Mouse (Mus musculus): ENCODE data around the gene Elac2. TPM values are rescaled to one million over a fixed set of nuclear protein-coding genes. Genes with fewer than 3 reads are reported as not detected.

Elac2 gene
- 14.5 to 20.3 TPM (median 16.2 TPM) in 3 replicates for total RNA-seq (2017)

- peak; percentile 99 for ATAC-seq (replicated peaks; ENCODE audit: insufficient number of reproducible peaks, low FRiP score, low TSS enrichment, poor library complexity, severe bottlenecking)
Measured at GRCm38 (mm10) chr11:64978720-64979488, at the start of gene Elac2. TSS of gene Elac2 (plus strand) at chr11:64979038.

- no peak for ATAC-seq (replicated peaks; ENCODE audit: insufficient number of reproducible peaks, low FRiP score, low TSS enrichment, poor library complexity, severe bottlenecking)
Measured at GRCm38 (mm10) chr11:64929130-64929529, 49.7 kb upstream of the Elac2 start.

DNA sequence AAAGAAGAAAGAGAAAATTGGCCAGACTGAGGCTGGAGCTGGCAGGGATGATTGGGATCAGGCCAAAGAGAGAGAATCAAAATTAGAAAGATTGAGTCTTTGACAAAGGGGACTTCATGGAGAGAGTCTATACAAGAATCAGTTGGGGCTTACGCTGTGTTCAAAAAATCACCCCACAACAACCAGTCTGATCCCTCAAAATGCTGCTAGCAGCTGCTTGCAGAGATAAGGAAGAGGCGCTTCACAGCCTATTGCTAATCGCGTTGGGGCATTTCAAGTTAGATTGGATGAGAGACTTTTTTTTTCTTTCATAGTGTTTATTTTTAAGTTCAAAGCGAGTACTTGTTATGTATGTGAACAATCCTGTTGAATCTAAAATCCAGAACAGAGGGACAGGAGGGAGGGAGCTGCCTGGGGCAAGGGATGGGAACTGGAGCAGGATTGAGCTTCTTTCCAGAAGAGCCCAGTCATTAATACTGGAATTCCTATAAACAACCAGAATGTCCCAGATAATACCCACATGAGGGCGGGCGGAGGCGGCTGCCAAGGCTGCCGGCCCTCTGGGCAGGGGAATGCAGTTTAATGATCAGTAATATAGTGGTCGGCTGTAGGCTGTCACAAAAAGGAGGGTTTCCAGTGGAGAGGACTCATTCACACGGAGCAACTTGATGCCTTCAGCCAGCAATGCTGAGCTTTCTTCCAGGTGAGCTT is 47.6 kb upstream of the Elac2 start:
- ATAC-seq (replicated peaks; ENCODE audit: insufficient number of reproducible peaks, low FRiP score, low TSS enrichment, poor library complexity, severe bottlenecking): no peak

- no peak for ATAC-seq (replicated peaks; ENCODE audit: insufficient number of reproducible peaks, low FRiP score, low TSS enrichment, poor library complexity, severe bottlenecking)
Measured at GRCm38 (mm10) chr11:64937226-64937625, 41.6 kb upstream of the Elac2 start.

- no peak for ATAC-seq (replicated peaks; ENCODE audit: insufficient number of reproducible peaks, low FRiP score, low TSS enrichment, poor library complexity, severe bottlenecking)
Measured at GRCm38 (mm10) chr11:64941193-64941592, 37.6 kb upstream of the Elac2 start.

DNA sequence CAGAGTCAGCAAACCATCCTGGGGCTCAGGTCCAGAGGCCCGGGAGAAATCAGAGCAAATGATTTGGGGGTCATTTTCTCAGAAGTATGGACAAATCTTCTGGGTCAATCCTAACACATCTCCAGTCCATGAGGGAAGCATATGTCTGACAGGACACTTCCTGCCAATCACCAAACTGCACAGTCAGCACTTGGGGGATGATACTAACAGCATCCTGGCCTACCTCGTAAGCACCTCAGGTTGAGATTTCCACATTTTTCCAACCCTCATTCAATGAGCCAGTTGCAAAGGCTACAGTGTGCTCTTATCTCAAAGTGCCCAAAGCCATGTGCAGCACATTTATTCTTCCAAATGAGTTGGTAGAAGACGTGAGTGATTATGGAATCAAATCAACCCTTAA is 29.1 kb upstream of the Elac2 start:
- no peak for ATAC-seq (replicated peaks; ENCODE audit: insufficient number of reproducible peaks, low FRiP score, low TSS enrichment, poor library complexity, severe bottlenecking)

DNA sequence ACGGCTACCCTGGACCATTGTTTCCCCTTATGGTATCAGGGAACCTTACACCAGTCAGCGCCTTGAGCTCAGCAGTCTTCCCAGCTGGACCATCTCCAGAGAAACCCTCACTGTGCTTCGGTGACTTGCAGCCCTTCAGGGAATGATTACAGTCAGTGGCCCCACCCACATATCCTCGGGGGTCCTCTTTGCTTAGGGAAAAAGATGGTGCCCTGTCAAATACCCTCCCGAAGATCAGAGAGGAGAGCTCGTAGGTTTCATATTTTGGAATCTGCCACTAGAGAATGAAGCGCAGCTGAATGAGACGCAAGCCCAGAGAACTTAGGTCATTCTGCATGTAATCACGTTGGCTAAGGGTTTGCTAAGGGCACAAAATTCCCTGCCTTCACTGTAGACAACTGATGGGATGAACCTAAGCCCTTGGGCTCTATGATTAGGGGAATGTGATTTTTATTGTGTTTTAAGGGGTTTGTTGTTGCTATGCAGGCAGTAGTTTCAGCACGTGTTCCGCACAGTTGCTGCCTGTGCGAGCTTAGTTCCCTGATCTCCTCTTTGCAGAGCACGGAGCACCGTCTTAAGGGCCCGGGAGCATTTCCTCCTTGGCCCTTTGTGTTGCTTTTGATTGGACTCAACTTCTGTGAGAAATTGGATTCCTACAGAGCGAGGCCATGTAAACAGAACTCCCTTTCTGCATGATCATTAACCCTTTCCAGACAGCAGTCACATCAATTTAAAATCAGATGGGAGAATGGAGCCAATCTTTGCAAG is 21.7 kb upstream of the Elac2 start:
- ATAC-seq (replicated peaks; ENCODE audit: insufficient number of reproducible peaks, low FRiP score, low TSS enrichment, poor library complexity, severe bottlenecking): no peak

DNA sequence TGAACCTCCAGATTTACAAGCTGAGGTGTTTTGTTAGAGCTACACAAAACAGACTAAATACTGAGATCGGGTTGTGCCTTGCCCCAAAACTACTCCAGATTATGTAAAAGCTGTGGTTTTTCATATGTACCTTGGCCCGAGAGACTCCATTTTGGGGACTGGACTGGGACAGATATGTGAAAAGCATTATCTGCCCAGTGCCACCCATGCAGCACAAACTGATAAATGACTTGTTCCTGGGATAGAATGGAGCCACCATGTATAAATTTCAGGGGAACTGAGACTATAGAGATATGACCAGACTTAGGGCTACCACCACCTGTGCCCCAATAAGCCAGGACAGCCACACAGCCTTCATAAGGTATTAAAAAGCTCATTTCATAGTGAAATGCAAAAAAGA is 16.2 kb upstream of the Elac2 start:
- no peak for ATAC-seq (replicated peaks; ENCODE audit: insufficient number of reproducible peaks, low FRiP score, low TSS enrichment, poor library complexity, severe bottlenecking)

DNA sequence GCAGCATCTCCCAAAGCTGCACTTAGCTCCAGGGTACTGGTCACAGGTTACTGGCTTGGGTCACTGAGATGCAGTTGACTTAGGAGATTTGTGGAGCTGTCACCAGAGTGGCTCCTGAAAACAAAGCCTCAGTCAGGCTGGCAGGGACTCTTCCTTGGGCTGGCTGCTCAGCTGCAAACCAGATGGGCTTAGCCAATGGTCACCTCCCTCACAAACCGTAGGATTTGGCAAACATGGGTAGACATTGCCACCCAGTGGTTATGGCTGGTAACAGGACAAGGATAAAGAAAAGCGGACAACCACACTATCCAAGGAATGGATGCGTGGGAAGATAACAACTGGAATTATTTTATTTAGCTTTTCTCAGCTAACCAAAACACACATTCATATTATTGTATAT is 10.3 kb upstream of the Elac2 start:
- no peak for ATAC-seq (replicated peaks; ENCODE audit: insufficient number of reproducible peaks, low FRiP score, low TSS enrichment, poor library complexity, severe bottlenecking)

DNA sequence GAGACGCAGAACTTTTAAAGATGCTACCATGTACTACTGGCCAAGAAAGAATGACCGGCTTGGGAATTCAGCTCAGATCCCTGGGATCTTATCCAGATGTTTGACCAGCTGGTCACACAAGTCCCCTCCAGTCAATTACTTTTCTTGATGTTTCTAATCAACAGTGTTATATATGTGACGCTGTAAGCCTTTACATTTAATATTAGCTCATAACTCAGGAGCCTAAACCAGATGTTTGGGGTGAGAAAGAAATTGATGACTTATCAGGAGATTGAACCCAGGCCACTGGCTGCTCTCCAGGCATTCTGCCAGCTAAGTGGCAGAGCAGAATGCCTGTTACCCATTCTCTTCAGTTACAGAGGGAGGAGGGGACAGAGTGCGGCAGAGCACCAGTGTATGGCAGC is 9.9 kb upstream of the Elac2 start:
- no peak for ATAC-seq (replicated peaks; ENCODE audit: insufficient number of reproducible peaks, low FRiP score, low TSS enrichment, poor library complexity, severe bottlenecking)

DNA sequence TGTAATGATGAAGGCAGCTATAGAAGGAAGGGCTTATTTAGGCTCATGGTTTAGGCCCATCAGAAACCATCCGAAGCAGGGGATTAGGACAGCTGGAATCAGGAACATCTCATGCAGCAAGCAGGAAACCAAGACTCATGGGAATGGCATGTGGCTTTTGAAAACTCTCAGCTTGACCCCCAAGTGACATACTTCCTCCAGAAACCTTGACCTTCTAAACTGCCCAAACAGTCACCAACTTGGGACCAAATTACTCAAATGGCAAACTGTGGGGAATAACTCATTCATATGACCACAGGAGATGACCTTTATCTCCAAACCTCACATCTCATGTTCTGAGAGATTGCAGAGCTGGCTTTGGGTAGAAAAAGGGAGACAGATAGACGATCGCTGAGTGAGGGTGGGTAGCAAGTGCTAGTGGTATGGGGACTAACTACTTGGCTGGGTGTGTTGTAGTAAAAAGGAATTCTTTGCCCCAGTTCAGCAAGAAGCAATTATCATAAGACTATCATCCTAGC is 7.3 kb upstream of the Elac2 start:
- no peak for ATAC-seq (replicated peaks; ENCODE audit: insufficient number of reproducible peaks, low FRiP score, low TSS enrichment, poor library complexity, severe bottlenecking)

- ATAC-seq (replicated peaks; ENCODE audit: insufficient number of reproducible peaks, low FRiP score, low TSS enrichment, poor library complexity, severe bottlenecking): no peak
Measured at GRCm38 (mm10) chr11:64972418-64972817, 6.4 kb upstream of the Elac2 start.

DNA sequence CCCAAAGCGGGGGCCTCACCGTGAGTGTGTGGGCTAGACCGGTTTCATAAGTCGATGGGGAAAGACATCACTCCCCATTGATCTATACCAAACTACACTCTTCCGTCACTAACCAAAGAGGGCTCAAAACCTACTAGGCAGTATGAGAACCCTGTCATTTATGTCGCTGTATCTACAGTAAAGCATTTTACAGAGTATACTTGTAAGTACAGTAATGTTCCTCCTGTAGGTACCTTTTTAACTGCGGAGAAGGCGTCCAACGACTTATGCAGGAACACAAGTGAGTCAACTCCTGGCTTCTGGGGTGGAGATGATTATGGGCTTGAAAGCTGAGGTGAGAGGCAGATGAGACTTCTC is 629 bp downstream of the Elac2 start:
- ATAC-seq (replicated peaks; ENCODE audit: insufficient number of reproducible peaks, low FRiP score, low TSS enrichment, poor library complexity, severe bottlenecking): no peak

DNA sequence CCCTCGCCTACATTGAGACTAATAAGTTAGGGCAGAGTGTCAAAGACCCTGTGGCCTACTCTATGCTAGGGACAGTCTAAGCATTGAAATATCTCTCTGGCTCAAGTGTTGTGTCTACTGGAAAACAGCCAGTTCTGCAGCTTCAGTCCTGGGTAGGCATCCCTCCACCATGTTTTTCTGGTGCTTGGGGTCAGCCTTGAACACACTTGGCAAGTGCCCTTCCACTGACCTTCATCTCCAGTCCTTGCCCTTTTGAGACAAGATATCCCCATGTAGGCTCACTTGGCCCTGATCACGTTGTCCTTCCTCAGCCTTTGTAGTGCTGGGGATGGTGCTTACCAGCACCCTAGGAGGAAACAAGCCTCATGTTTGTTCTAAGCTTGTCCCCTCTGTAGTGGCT is 9.7 kb downstream of the Elac2 start:
- ATAC-seq (replicated peaks; ENCODE audit: insufficient number of reproducible peaks, low FRiP score, low TSS enrichment, poor library complexity, severe bottlenecking): no peak

GRCm38 (mm10) chr11:64998439-64998838 is 19.6 kb downstream of the Elac2 start:
- no peak for ATAC-seq (replicated peaks; ENCODE audit: insufficient number of reproducible peaks, low FRiP score, low TSS enrichment, poor library complexity, severe bottlenecking)

DNA sequence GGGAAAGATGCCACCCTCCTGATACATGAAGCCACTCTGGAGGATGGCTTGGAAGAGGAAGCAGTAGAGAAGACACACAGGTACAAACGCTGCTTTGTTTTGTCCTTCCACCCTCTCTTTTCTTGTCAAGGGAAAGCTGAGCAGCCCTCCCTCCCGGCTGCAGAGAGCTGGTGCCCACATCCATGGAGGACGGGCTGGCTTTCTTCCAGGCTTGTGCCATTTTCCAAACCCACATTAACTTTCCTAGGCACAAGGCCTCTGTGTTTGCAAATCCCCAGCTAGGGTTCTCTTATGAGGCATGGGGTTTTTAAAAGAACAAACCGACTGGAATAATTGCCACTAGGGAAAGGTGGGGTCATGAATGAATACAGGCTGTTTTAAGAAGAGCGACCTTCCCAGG is 20.8 kb downstream of the Elac2 start:
- ATAC-seq (replicated peaks; ENCODE audit: insufficient number of reproducible peaks, low FRiP score, low TSS enrichment, poor library complexity, severe bottlenecking): no peak

DNA sequence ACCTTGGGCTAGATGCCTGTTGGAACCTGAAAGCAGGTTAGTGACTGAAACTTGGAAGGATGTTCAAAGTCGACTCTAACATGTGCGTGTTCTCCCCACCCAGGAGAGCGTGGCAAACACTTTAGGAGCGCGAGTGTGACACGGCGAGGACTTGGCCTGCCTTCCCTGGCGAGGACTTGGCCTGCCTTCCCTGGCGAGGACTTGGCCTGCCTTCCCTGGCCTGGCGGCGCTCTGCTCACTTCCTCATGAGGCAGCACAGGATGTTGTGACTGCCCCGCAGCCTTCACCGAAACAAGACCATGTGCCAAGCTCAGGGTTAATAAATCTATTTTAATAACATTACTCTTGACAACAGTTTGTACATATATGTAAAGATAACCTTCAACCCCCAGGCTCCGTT is 22.9 kb downstream of the Elac2 start:
- ATAC-seq (replicated peaks; ENCODE audit: insufficient number of reproducible peaks, low FRiP score, low TSS enrichment, poor library complexity, severe bottlenecking): no peak

DNA sequence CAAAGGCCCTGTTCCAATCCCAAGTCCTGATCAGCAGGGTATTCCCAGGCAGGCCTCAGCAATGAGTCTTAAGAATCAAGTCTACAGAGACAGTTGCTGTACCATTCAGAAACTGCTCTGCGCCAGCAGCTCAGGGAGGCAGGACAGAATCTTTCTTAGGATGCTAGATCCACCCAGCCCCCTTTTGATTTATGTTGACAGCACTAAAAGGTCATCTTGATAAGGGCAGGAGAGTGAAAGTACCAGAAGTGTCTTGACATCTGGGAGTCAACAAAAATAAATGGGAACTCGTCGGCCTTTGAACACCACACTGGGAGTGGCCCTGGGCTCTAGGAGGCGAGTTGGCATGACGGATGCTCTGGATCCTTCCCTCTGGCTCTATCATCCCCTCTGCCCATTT is 24.8 kb downstream of the Elac2 start:
- ATAC-seq (replicated peaks; ENCODE audit: insufficient number of reproducible peaks, low FRiP score, low TSS enrichment, poor library complexity, severe bottlenecking): no peak

- no peak for ATAC-seq (replicated peaks; ENCODE audit: insufficient number of reproducible peaks, low FRiP score, low TSS enrichment, poor library complexity, severe bottlenecking)
Measured at GRCm38 (mm10) chr11:65004836-65005235, 26.0 kb downstream of the Elac2 start.
